Mouse (Mus musculus) fibroblast of lung, adult 2 months (primary cell): ENCODE data around the gene Dnaja4.

ENCODE experiments used
- DNase-seq: peaks from one replicate; pipeline ENCODE4 v3.0.0-alpha.2; 2011; ENCODE audit warnings: low read depth

The Dnaja4 gene

DNA sequence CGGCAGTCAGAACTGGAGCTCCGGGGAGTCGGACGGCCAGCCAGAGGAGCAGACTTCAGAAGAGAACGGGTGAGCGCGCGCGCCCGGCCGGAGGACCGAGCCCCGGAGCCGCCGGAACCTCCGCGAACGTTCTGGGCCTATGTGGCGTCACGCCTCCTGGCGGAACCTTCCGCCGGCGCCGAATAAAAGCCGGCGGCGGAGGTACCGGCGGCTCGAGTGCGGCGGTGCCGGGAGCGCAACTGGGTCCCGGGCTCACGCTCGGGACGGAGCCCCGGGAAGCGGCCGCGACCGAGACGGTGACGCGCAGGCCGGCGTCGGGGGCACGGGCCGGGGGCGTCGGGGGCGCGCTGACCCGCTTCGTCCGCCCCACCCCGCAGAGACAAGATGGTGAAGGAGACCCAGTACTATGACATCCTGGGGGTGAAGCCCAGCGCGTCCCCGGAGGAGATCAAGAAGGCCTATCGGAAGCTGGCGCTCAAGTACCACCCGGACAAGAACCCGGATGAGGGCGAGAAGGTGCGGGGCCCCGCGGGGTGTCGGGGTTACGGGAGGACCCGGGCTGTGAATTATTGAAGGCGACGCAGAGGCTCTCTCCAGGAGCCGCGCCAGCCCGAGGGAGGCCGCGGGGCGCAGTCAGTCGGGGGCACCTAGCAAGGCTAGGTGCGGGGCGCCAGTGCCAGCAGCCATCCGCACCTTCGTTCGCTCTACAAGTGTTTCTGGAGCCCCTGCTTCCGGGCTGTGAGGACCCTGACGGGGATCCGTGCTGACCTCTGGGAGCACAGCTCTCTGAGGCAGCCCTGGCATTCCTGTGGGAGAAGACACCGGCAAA is 886 bp downstream of the Dnaja4 start:
- no peak for DNase-seq

DNA sequence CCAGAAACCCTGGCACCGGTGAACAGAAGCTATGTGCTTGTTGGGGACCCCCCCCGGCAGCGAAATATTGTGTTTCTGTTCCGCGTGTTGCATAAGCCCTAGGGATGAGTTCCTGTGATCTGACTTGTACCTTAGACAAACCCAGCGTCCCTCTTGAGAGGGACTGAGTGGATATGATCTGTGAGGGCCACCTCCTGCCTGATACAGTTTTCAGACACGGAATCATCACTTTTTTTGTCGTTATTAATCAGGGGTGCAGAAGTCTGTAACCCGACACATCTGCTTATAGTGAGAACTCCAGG is 1.5 kb downstream of the Dnaja4 start:
- no peak for DNase-seq

DNA sequence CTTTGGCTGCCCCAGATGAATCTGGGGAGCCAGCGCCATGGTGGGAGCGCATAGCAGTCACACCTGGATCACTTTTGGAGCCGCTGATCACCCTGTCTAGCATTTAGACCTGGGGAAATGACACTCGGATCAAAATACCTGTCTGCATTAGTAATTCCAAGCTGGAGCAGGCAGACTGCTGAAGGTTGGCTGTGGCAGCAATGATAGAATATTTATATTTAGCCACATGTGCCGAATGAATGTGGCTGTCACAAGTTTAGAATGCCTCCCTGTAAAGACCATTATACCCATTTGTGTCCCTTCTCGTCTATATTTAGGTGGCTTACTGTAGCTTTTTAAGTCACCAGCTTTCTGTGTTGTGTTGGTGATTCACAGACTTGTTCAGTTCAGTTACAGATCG is 2.1 kb downstream of the Dnaja4 start:
- no peak for DNase-seq

DNA sequence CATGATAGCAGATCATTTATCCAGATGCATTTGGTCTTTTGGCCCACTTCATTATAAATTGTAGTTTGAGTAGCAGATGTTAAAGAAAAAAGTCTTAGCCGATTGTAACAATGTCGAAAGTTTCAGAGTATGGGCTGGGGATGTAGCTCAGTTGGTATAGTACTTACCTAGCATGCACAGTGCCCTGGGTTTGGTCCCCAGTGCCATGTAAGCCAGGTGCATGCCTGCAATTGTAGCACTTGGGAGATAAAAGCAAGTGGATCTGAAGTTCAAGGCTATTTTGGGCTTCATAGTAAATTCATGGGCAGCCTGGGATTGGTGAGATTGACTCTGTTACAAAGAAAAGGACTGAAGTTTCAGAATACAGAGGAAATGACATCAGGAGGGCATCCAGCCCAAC is 3.9 kb downstream of the Dnaja4 start:
- no peak for DNase-seq

DNA sequence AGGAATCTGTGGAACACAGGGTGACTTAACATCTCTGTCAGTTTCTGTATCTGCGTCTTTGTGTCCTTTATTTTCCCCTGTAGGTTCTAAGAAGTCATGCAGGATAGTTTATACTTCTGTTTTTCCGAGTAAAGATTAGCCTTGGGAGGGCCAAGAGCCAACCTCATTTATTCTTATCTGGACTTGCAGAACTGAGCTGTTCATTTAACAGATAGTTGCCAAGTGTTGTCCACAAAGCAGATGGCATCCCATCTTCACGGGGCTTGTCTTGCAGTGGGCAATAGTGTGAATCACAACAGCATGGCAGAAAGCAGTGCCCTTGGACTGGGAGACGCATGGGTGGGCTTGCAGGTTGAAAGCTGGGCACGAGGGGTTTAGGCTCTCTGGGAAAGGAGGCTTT is 5.7 kb downstream of the Dnaja4 start:
- no peak for DNase-seq

DNA sequence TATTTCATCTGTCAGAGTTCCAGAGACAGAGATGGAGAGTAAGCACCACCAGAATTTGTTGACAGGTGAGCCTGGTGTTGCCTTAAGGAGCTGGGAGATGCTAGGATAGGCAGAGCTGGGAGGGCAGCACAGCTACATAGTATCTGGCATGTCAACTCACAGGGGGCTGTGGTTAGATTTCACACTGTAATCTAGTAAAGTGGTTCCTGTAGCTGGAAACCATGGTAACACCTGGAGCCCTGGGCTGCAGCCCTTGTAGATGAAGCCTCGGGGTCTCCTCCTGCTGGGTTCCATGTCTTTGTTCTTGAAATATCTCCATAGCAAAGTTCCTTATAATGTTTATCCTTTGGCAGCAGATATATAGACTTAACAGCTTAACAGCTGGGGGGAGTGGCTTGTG is 6.9 kb downstream of the Dnaja4 start:
- DNase-seq, result no peak

DNA sequence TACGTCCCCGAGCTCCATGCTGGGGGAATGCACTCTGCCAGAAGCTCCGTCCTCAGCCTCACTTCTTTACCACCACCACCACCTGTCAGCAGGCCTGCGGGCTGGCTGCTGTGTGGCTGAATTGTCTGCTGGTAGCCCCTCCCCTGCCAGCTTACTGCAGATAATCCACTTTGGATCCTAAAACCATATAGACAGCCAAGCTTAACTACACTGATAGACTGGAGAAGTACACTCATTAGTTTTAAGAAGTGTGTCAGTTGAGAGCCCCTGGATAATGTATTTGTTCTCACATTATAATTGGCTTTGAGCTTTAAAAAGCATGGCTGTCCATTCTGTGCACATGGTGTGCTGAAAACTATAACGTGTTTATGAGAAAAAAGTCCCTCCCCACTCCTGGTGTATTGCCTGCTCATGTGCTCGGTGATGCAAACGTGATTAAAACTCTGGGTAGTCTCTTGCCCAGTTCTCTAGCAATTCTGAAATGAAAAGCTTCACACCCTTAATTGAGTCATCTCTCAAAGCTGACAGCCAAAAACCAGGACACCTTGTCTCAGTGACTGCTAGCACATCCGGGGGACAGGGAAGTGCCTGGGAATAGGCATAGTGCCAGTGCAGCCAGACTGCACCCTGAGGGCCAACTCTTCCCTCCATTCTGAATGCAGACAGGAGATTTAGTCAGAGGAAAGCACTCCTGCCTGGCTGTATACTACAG is 8.8 kb downstream of the Dnaja4 start:
- DNase-seq, result peak; percentile 35

DNA sequence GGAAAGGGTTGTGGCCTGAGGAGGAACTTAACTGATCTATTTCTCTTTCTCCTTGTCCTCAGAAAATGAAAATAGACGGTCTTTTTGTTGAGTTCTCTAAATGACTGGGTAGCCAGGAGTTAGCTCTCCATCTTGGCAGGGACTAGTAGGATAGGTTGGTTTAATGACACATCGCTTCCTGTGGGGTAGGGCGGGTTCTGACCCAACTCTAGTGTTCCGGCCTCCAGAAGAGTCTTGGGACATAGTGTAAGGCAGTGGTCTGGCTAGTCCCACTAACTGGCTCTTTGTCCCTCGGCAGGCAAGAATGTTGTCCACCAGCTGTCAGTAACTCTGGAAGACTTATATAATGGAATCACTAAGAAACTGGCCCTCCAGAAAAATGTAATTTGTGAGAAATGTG is 9.4 kb downstream of the Dnaja4 start:
- DNase-seq, result peak; percentile 47

DNA sequence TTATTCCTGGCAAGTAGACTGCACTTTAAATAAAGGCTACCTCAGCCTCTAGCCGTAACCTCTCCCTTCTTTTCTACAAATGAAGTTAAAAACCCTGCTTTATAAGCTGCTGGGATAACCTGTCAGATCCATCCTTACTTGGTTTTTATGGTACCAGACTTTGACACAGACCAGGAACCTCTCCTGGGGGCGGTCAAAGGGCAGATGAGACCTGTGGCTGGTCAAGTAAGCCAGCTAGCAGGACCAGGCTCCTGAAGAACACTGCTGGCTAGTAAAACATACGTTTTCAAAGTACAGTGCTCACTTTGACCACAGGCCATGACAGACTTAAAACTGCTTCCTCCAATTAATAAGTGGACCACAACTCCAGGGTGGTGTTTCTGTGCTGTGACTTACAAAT is 17.1 kb downstream of the Dnaja4 start:
- no peak for DNase-seq

DNA sequence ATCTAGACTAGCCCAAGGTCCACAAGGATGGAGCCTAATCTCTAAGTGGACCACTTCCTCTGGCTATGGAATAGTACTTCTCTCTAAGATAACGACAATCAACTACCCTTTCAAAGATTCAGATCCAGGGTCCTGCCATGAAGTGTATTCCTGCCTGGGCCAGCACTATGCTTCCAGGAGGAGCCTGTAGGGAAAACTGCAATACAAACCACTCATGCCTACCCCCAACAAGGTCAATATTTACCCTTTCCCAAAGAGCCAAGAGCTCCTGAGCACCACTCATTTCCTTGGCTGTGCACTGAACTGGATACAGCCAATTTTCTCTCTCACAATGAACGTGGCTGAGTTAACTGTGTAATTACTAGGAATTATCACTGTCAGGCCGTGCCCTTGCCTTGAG is 18.9 kb downstream of the Dnaja4 start:
- no peak for DNase-seq

DNA sequence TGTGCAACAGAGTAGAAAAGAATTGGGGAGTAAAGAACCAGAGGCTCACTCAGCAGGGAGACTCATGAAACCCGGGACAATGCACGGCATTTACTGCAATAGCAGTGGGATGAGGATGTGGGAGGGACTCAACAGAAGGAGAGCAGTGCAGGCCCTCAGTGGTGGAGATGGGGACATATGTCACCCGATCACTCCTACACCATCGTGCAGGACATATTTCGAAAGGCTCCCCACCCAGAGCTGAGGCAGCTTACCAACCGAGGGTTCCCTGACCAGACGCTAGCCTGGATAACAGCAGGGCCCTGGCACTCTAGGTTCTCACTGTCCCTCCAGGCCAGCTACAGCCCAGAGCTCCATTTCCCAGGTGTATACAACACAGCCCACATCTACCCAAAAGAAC is 23.5 kb downstream of the Dnaja4 start:
- DNase-seq, result no peak

DNA sequence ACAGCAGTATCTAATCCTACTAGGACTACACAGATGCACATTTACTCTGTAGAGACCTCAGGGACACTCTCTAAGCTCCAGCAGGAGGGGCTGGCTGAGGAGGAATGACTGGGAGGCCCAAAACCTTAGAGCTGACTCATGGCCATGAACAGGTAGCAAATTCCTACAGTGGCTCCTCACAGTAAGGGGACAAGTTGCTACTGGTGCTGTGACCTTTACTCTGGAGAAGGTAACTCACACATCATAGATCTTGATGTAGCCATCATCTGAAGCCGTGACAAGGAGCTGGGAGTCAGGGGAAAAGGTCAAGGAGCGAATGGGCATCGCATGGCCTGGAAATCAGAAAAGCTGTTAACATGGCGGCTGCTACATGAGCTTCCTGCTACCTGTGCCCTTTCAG is 23.9 kb downstream of the Dnaja4 start:
- no peak for DNase-seq

DNA sequence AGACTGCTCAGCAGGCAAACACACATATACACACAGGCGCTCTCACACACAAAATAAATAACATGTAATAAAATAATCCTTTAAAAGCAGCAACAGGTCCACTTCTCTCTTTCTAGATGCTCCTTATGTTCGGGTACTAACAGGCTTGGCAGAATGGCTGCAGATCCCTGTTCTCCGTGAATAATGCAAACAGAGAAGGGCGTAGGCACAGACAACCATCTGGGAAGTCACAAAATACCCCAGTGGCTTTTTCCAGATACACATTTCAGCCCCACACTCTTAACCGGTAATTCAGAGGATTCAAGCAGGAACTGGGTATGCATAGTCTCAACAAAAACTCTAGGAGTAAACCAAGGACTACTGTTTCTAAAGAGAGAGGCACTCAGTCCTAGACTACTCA is 27.6 kb downstream of the Dnaja4 start:
- DNase-seq, result no peak

DNA sequence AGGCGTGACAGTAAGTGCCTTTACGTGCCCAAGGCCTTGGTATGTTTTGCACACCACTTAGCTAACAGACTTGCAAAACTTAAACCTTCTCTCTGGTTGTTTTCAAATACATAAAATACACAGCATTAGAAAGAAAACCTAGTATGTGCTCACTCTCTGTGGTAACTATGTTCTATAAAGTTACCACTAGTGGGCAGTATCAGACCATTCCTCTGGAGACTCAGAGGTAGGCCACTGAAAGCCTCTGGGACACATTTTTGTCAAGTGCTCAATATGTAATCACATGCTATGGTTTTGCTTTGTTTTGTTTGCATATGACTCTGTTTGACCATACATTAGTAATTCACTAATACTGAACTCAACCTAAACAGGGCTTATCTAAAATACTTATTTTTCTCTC is 33.4 kb downstream of the Dnaja4 start:
- no peak for DNase-seq

DNA sequence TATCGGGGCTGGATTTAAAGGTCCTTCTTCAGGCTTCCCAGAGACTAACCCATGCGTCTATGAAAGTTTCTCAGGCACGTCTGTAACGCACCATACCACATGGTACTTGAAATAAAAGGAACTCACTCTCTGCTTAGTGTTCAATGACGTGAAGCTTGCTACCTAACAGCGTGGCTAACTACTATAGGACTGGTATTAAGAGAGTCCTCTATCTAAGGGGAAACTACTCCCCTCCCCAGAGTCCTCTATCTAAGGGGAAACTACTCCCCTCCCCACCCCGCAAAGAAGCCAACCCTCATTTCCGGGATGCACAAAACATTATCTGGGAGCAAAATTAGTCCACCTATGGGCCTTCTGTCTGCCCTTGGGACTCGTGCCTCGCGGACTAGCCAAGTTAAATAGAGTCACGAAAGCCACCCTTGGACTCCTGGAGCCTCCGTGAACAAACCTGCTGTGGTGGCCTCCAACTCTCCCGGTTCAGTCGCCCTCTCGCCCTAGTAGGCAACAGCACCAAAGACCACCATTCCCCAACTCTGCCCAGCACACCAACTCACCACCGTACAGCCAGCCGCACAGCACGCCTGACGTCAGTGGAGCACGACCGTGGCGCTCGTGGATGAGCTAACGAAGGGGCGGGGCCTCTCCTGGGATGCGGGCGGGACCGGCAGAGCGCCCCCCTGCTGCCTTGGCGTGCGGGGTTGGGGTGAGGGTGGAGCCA is 35.4 kb downstream of the Dnaja4 start, which contains the start of gene Wdr61:
Gene Wdr61, minus strand, starts transcription at position 599 of the 718 bp plus-strand sequence.
- peak; percentile 91 for DNase-seq

DNA sequence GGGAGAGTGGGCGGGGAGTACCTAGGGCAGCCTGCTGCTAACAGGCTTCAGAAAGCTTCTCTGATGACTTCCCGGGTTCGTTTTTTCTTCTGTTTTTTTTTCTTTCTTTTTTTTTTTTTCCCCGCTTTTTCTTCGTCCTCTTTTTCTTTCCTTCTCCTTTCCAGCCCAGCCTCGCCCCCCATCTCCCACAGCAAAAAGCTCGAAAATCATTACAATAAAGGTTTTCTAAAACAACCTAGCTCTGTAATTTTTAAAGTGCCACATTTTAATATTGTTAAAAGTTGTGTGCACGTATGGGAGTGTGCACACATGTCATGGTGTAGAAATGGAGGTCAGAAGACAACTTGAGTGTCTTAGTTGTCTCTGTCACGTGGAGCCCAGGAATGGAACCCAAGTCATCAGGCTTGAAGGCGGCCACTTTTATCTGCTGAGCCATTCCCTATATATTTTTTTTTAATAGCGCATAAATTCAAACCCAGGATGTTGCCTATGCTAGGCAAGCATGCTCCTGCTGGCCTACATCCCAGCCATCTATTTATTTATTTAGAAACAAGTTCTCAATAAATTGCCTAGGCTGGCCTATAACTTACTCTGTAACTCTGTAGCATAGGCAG is 36.1 kb downstream of the Dnaja4 start:
- no peak for DNase-seq

DNA sequence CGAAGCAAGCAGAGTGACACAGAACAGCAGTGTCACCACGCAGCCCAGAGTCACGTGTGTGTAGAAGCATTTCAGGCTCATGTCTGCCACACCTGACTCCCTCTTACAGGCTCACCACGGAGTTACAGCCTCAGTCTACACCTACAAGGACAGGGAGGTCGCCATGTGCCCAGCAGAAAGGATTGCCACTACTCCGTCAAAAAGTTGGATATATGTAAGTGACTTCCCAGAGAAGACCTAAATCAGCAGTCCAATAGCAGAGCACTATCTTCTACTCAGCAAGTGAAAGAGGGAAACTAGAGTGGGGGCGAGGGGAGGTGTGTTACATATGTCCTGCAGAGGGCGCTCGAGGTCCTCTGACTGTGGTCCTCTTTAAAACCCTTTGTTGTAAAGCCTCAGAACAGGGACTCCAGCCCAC is 37.6 kb downstream of the Dnaja4 start:
- peak; percentile 33 for DNase-seq

DNA sequence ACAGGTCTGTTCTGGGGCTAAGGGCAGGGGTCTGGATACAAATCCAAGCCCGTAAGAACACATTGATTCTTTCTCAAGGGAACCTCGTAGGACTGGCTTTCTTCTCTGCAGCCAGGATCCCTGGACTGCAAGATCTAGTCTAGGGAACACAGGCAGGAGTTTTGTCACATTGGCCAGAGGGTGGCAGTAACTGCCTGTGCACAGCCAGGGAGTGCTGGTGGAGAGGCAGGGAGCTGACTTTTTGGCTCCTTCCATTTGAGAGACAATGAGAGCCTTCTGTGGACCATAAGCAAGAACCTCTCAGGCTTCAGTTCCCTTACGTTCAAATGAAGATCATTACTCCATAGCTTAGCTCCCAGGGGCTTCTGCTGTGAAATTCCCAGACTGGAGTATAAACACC is 39.7 kb downstream of the Dnaja4 start:
- DNase-seq, result peak; percentile 48

DNA sequence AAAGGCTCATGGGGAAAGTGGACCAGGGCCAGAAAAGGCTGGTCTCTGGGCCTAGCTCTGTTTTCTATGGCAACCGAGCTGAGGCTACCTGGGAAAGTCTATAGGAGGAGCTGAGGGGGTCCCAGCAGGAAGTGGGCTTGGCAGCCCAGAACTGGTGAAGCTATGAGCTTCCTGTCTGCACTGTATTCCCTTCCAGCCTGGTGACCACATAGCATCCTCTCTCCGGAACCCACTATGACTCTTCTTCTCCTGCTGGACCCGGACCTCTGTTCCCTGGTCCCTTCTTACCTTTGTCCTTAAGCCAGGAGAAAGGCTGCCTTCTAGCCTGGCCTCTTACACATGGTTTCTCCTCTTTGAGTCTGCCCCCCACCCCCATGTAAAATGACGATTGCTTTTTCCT is 45.2 kb downstream of the Dnaja4 start:
- no peak for DNase-seq

DNA sequence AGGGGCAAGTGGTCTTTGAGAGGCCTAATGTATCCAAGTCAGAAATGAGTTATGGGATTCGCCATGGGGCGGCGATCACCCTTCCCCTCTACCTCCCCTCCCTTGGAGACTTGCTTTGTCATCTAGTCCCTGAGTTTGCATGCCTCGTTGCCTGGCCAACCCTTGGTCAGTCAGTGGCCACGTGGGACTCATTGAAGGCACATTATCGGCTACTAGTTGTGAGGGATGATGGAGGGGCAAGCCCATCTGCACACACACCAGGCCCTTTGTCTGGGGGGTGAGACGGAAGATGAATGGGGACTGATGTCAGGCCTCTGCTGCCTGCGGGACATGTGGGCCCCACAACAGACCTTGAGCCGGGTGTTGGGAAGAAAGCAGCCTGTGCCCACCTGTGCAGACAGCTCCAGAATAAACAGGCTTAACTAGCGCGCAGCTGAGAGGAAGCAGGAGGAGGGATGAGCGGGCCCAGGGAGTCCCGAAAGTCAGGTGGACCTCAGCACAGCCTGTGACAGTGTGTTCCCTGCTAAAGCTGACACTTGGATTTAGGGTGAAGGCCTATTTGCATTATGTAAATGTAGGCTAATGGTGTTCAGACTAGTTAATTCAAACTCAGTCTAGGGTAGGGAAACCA is 47.2 kb downstream of the Dnaja4 start:
- DNase-seq, result no peak

DNA sequence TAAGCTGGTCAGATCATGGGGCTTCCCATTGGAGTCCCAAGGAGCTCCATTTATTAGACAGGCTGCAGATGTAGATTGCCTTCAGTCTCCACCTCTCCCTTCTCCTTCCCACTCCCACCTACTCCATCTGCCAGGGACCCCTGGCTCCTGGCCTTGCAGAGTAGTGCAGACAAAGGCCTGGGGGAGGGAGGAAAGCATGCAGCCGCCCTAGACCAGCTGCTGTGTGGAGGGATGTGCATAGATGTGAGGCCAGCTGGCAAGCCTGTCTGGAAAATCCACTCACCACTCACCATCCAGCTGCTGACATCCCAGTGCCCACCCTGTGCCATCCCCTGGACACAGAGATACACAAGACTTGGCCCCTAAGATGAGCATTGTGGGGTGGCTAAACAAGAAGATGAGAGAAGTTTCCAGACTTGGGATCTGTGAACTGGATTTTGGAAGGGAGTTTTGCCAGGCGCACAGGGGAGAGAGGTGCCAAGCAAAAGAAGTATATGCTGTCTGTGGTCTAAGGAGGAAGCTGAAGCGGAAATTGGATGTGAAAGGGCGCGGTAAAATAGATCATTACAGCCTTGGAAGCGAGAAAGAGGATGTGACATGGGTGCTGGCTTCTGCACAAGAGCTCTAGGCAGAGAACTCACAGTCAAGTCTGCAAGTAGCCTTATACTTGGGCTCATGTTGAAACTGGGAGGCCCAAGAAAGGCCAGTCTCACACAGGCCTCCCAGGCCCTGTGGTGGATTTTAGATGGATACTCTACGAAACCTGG is 51.7 kb downstream of the Dnaja4 start:
- DNase-seq, result no peak
